Mouse (Mus musculus) adrenal gland, postnatal 25 days (tissue): Measurements from ENCODE around the gene Pou3f1. TPM values are rescaled to one million over a fixed set of nuclear protein-coding genes. Genes with fewer than 3 reads are reported as not detected.
A peak's percentile ranks its signal among the peaks of the same experiment; 100 is the strongest.

Source experiments
- DNase-seq: peaks from one replicate; pipeline ENCODE4 v3.0.0; 2021; ENCODE audit warnings: mixed read lengths
- long read RNA-seq: library from polyadenylated mRNA; stranded (forward); transcript quantifications from one replicate; pipeline ENCODE4 v2.0.0, GENCODE M21; 2021
- total RNA-seq: library from RNA; stranded (reverse); gene quantifications from 2 replicates; pipeline ENCODE4 v1.2.3, GENCODE M21; 2021

Pou3f1 gene
- not detected in 2 replicates for total RNA-seq
- long read RNA-seq, partial matches to known transcripts, result 0 of 1 reads
- long read RNA-seq, other reads (novel, unspliced or antisense), result 0 of 1 reads

DNA sequence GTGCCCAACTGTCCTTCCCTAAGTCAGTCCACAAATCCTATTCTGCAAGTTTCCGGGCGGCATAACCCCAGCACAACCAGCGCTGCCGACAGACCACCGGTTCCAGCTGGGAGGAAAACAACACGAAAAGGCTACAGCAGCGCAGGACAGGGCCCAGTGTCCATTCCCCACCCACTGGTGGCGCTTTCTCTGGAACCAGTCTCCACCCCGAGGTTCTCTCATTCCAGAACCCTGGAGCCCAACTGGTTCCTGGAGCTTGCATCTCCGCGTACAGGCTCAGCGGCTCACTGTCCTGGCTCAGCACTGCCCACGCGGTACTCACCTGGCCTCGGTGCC lies at the start of gene Pou3f1:
Gene Pou3f1 (plus strand): TSS at position 290 of the 336 bp plus-strand sequence.
- DNase-seq, result no peak

DNA sequence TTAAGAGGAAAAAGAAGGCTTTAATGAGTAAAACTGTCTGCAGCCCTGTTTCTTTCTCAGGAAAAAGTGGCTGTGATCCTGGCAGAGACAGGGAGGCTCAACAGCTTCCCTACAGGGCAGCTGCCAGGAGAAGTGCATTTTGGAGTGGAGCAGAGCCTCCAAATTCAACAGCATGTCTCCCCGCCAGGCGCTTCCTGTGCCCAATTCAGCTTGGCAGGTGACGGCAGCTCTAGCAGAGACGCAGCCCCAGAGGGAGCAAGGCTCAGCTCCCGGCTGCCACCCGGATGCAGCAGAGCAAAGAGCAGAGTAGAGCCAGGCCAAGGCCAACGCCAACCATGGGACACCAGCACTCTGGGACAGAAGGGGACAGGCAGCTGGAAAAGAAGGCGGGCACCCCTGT lies 49.4 kb upstream of the Pou3f1 start:
- DNase-seq, result no peak

DNA sequence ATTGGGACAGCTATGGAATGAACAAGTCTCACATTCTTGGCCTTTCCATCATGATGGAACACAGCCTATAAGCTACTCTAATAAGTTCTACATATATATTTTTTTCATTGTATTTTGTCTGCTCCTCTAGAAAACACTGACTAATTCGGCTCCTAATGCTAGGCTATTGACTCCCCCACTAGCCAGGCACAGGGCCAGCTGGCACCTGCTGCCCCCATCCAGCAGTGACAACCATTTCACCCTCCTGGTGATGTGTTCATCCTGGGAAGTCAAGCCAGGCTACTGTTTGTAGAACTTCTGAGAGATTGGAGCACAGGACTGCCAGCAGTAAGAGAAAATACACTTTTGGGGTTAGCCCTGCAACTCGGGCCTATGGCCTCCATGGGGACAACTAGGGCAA lies 46.5 kb upstream of the Pou3f1 start:
- no peak for DNase-seq

DNA sequence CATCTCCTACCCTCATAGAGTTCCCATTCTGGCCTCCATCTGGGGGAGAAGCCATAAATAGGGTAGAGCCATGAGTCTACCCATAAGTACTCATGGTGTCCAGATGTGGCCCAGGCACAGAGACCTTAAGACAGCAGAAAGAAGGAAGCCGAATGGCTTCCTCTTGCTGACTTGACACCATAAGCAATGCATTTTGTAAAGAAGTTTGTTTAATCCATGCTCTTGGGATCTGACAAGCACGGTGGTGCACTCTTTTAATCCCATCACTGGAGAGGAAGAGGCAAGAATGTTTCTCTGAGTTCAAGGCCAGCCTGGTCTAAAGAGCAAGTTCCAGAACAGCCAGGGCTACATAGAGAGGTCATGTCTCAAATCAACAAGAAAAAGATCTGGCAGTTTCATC lies 45.9 kb upstream of the Pou3f1 start, which contains the start of gene 3100002H09Rik:
Gene 3100002H09Rik (minus strand): TSS at position 101 of the 400 bp plus-strand sequence.
- no peak for DNase-seq

DNA sequence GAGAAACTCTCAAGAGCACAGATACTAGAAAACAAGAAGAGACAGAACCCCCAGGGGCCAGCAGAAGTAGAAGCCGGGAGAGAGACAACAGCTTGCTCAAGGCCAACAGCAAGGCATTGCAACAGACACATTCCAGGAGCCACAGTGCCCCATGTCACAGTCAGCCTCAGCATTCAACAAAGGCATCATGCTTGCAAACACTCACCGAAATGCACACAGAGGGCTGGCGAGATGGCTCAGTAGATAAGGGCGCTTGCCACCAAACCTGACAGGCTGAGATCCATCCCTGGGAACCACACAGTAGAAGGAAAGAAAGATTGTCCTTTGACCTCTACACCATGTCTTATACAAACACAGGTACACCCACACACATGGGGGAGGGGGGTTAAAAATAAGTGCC lies 44.8 kb upstream of the Pou3f1 start:
- DNase-seq, result no peak

DNA sequence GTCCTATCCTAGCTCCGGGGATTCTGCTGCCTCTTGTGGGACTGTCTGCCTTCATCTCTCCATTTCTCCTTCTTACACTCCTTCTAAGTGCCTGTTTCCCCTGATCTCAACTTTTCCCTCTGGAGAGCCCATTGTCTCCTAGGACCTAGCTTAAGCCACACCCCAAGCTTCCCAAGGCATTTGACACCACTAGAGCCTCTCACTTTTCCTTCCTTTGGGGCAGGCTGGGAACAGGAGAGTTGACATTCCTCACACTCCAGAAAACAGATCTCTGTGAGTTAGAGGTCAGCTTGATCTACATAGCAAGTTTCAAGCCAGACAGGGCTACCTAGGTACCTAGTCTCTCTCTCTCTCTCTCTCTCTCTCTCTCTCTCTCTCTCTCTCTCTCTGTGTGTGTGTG lies 42.4 kb upstream of the Pou3f1 start:
- no peak for DNase-seq

DNA sequence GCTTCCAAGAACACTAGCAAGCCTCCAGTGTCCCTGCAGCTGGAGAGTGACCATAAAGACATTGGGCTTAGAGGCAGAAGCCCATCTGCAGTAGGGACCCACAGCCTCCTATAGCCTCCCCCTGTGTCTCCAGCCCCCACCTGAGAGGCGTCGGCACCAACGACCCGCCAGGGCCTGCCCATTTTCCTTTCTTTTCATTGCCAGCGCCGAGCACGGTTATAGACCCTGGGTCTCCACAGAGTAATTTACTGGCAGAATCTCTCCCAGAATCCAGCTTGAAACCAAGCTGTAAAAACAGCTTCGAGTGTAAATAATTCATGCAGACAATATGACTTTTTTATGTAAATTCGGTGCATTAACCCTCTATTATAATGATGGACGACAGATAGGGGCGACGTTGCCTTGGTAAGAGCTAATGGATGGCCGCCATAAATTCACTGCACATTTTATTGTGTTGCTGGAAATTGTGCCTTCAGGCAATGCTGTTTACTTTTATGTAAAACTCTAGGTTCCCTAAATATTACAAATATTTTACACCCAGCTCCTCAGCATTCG lies 41.1 kb upstream of the Pou3f1 start:
- DNase-seq, result no peak

DNA sequence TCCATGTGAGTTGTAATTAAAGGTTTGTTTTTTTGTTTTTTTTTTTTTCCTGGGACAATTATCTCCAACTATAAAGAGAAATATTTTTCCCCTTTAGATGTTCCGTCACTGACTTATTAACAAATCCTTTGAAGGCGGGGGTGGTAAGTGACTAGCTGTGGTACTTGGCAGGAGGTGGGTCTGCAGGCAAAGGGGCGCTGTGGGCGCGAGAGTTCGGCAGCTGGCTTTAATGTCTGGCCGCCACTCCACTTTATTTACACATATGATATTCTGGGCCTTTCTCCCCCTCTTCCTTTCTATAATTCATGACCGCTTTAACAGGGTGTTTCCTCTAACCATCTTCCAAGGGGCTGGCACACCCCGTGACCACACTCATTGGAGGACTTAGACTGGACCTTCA lies 40.6 kb upstream of the Pou3f1 start:
- no peak for DNase-seq

DNA sequence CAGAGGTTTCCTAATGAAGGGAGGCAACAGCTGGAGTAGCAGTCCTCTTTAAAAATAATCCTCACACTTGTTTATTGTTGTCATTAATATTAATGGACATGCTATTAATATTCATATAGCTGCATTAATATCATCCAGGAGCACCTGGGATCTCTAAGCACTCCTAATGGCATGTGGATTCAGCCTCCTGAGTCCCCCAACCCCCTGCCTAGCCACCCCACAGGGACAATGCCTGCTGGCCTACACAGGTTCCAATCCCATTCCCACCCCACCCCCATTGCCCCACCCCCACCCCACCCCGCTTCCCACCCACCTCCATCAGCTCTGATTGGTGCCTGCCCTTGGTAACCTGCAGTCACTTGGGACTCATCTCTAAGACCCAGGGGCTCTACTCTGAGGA lies 40.0 kb upstream of the Pou3f1 start:
- DNase-seq, result no peak

DNA sequence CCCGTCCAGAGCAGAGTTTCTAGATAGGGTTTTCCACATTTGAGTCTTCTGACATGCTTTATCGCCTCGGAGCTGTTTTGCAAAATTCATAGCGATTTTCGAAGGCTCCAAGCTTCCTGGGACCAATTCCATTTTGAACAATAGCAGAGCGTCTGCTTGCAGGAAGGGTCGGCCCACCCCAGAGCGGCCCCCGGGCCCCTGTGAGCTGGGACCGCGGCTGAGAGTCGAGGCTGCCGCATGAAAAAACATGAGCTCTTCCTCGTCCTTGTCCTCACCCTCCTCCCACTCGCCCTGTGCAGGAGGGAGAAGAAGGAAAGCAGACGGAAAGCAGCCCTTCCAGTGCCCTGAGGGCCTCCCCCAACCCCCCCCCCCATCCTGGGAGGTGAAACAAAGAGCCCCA lies 38.0 kb upstream of the Pou3f1 start:
- DNase-seq, result no peak

DNA sequence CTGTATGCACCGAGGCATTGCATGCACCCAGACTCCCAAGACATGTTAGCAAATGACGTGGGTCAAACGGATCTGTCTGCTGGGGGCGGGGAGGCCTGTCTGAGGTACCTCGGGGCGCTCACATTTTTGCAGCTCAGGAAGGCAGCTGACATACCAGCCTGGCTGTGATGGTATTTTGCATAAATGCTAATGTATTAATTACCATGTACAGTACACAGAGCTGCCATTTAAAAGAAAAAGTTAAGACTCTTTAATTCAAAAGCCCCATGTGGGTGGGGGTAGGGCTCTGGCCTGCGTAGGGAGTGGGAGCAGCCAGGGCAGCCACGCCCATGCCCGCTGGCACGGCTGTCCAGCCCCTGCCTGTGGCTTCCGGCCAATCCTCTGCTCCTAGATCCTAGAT lies 35.2 kb upstream of the Pou3f1 start:
- no peak for DNase-seq

DNA sequence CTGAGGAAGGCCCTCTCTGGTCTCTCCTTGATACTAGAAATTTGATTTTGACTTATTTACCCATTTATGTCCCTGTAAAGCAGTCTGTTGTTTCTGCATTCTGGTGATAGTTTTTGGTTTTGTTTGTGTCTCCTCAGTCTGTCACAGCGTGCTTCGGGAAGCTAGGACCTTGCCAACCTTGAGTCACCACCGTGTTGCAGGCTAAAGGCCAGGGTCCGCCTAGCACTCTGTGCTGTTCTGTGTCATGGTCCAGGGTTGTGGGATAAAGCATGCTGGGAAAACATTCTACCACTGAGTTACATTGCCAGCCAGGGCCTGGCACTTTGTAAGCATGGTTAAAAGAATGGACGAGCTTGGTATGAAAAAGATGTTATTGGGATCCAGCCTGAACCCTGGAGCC lies 34.0 kb upstream of the Pou3f1 start:
- DNase-seq, result peak; percentile 21

DNA sequence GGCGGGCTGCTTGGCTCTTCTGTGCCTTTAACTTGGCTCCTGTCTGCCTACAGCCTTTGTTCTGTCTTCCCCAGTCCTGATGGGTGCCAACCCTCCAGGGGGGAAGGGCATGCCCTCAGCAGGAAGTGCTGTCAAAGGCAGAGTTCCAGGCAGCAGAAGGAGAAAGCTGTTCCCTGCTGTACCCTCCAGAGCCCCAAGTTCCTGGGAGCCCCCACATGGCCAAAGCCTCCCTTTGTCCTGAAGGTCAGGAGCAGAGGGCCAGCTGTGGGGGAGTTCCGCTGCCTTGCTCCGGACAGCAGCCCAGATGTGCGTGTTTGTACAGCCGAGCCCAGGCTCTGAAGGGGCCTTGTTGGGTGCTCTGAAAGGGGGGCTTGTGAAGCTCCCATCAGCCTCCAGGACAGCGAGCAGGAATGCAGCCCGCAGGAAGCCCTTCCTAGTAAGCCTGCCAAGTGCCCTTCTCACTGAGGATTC lies 32.5 kb upstream of the Pou3f1 start:
- DNase-seq, result no peak

DNA sequence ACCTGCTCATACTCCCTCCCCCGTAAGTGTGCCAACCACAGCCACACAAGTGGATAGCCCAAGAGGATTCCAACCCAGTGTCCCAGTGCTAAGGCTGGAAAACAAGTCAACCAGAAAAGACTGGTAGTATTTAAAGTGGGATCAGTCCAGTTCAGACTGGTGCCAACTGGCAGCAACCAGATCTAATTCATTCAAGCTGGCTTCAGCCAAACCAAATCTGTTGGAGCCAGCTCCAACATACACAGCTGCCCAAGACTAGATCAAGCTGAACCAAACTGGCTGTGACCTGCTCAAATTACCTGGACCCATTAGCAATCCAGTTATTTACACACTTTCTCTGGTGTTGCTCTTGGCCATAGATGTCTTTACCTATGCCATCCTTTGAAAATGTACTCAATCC lies 29.8 kb upstream of the Pou3f1 start:
- no peak for DNase-seq

DNA sequence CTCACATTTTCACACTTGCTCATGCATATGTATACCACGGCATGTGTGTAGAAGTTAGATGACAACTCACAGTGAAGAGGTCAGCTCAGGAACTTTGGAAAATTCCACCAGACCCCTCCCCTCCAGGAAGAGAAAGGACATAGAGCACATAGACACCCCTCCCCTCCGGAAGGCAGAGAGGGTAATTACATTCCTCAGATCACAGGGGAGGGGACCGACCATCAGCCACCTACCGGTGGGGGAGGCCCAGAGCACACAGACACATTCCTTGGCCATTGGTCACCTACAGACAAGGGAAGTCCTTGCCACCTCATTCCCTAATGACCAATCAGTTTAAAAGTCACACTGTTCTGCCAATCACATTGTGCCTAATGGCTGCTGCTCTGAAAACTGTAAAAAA lies 25.2 kb upstream of the Pou3f1 start:
- no peak for DNase-seq

DNA sequence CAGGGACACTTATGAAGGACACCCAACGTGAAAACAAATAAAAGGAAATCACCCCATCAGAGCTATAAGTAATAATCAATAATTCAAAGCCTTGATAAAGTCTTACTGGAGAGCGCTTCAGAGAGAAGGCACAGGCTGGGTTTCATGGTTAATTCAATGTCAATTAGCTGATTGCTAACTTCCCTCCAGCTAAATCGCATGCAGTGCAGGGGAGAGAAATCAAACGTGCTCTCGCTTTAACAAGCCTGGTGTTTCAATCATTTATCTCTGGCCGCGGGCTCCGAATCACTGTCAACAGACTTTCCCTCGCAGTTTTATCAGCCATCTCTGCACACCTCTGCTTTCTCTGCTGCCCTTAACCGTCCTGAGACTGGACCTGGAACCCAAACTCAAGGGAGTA lies 23.8 kb upstream of the Pou3f1 start:
- no peak for DNase-seq

DNA sequence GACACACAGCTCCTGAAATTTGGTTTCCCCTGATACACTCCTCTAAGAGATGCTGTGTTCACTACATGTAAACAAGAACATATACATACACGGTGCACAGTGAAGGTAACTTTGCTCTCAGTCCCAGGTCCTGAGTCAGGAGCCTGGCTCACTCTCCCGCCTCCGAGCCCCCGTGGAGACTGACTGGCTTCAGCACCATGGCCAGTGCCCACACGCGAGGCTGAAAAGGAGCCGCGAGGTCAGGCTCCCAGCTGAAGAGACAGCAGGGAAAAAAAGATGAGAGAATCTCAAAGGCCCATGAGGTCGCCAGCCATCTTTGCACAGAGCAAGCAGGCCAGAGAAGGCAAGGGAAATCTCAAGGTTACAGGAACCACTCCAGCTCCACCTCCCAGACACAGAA lies 23.3 kb upstream of the Pou3f1 start:
- DNase-seq, result peak; percentile 68

DNA sequence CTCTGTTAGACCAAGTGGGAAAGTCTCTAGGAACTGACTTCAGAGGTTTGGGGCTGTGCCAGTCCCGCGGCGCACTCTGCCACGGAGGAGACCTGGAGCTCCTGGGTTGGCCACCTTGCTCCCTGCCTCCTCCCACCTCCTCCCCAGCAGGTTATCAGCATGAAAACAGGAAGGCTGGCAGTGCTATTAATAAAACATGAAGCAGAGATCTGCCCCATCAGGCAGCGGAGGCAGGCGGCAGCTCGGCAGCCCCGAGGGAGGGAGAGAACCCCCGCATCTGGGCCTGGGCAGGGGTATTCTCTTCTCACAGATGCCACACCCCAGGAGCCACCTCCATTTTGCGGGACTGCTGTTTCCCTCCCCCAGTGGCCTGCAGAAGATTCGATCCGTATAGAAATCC lies 16.9 kb upstream of the Pou3f1 start:
- no peak for DNase-seq

DNA sequence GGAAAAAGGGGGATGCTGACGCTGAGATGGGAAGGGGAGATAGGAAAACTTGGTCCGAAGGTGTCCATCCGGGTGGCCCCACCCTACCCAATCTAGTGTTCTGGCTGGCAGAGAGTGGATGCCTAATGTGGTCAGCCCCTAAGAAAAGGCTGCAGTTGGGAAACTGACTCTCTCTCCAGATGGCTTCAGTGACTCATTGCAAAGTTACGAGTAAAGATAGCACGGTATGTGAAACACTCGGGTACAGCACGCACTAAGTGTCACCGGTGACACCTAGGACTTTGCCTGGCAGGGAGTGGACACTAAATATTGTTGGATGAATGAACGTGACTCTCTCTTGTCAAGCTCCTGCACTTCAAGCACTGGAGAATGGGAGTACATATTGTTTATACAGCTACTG lies 12.7 kb upstream of the Pou3f1 start:
- DNase-seq, result no peak

DNA sequence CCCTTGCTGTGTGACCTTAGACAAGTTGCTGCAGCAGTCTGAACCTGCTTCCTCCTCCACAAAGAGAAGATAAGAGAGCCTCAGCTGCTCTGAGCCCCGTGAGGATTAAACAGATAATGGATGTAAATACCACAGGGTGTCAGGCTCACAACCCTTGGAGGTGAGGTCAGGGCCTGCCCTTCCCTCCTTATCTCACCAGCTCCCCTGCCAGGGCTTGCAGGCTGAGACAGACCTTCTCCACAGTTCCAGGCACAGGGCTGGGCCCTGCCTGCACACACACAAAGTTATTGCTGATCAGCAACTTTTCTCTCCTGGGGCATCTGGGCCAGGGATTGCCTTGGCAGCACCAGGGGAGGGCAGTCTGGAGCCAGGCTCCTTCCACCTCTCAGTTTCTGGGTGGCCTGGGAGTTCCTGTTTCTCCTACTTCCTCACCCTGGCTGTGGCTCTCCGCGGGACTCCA lies 11.6 kb upstream of the Pou3f1 start:
- DNase-seq, result no peak

DNA sequence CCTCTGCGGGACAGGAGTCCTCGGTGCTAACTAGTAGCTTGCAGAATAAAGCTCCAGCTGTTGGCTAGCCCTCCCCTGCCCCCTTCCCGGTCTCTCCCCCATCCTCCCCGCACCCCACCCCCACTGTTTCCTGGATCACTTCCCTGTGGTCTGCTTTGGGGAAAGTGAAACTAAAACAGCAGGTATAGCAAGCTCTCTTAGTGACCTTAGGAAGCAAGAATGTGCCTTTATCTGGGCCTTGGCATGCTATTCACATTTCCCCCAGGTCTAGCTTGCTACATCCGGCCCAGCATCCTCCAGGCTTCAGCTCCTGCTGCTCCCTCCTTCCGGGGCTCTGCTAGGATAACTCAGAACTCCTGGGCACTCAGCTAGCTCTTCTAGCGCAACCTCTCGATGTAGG lies 10.0 kb upstream of the Pou3f1 start:
- no peak for DNase-seq

DNA sequence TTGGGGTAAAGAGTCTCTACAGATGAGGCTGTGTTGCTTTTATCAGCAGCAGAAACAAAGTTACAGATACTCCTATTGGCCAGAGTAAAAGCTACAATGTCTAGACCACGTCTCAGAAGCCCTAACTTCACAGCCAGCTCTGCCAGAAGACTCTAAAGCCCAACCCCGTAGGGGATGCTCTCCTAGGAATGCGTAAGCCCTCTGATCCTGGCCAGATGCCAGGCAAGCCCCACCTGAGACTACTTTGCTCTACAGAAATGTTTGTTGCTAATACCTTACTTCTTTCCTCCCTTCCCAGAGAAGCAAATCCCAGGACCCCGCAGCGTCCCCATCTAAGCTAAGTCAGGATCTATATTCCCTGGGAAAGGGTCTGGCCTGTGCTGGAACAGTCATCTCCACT lies 8.7 kb upstream of the Pou3f1 start:
- DNase-seq, result no peak

DNA sequence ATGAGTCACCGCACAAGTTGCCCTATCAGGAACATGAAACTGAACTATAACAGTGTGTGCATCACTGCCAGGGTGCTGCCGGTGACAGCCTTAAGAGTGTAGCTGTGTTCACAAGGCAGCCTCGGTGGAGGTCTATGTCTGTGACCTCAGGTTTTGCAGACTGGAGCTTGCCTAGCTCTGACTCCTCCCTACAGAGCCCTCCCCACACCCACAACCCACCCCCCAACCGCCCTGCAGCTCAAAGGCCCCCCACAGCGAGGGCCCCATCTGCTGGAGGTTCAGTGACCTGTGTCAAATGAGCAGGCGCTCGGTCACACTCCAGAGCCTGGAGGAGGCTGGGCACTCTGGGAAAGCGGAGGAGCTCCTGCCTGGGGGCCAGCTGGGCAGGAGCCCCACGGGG lies 3.7 kb upstream of the Pou3f1 start:
- no peak for DNase-seq

DNA sequence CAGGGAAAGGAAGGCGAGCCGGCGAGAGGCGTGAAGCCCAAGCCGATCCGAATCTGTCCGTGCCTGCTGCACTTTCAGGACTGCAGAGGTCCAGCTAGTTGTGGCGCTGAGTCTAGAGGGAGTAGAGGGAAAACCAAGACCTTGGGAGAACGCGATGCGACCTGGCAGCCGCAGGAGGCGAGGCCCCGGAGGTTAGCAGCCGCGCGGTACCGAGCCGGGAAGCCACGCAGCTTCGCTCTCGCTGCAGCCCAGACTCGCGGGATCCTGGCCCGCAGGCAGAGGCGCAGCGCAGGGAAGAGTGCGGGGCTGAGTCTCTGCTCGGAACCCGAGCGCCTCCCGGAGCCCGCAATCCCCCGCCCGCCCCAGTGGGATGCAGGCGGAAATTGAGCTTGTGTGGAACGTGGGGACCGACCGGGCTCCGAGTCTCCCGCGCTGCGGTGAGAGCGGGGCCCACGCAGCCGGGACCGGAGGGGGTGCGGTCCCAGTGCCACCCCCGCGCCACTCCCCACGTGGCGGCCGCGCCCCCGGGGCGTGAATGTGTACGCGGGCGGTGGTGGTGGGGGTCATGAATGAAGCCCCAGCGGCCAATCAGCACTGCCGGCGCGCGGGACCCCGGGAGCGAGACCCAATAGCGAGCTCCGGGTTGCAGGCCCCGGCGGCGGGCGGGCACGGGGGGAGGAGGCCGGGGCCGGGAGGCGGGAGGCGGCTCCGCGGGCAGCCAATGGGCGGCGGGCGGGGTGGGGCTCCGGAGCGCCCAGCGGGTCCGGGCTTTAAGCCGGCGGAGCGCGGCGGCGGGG lies 445 bp downstream of the Pou3f1 start:
- peak; percentile 89 for DNase-seq
